Mouse (Mus musculus) MEL-GATA-1-ER (cell line): ENCODE measurements at regions not wholly inside any gene's neighbourhood (a gene's known extent, or its start where the extent isn't known, plus 50 kb on each side); places are given as distances from the start of the nearest gene placed in this dataset.

Experiments used
- DNase-seq: peaks from one replicate; pipeline ENCODE4 v3.0.0-alpha.2; 2012; ENCODE audit warnings: low read depth; ENCODE audit errors: extremely low read depth

- DNase-seq, result no peak
These were observed 106.3 kb downstream of the Btg1 start for GRCm38 (mm10) chr10:96723071-96723470.

- DNase-seq, result no peak
These were observed 107.8 kb downstream of the Btg1 start for GRCm38 (mm10) chr10:96724436-96725175.

GRCm38 (mm10) chr10:96726801-96727780, 110.3 kb downstream of the Btg1 start:
- no peak for DNase-seq

- DNase-seq, result no peak
These were observed 116.8 kb downstream of the Btg1 start for GRCm38 (mm10) chr10:96733581-96733980.

GRCm38 (mm10) chr10:96735146-96735545, 118.3 kb downstream of the Btg1 start:
- DNase-seq, result no peak

GRCm38 (mm10) chr10:96735885-96736628, 119.3 kb downstream of the Btg1 start:
- DNase-seq, result no peak

- DNase-seq, result no peak
These were observed 121.2 kb downstream of the Btg1 start for GRCm38 (mm10) chr10:96737972-96738371.

GRCm38 (mm10) chr10:96738606-96739005, 121.8 kb downstream of the Btg1 start:
- DNase-seq, result no peak

- no peak for DNase-seq
These were observed 127.5 kb downstream of the Btg1 start for GRCm38 (mm10) chr10:96744167-96744777.

GRCm38 (mm10) chr10:96747015-96747663, 130.3 kb downstream of the Btg1 start:
- no peak for DNase-seq

GRCm38 (mm10) chr10:96750861-96751260, 134.1 kb downstream of the Btg1 start:
- DNase-seq, result no peak

- DNase-seq, result peak; percentile 5
These were observed 134.9 kb downstream of the Btg1 start for GRCm38 (mm10) chr10:96751580-96752264.

- DNase-seq, result no peak
These were observed 135.7 kb downstream of the Btg1 start for GRCm38 (mm10) chr10:96752531-96752930.

- DNase-seq, result no peak
These were observed 136.7 kb downstream of the Btg1 start for GRCm38 (mm10) chr10:96753521-96753920.

- no peak for DNase-seq
These were observed 138.9 kb downstream of the Btg1 start for GRCm38 (mm10) chr10:96755674-96756073.

- DNase-seq, result no peak
These were observed 139.7 kb downstream of the Btg1 start for GRCm38 (mm10) chr10:96756355-96757084.

- DNase-seq, result no peak
These were observed 140.5 kb downstream of the Btg1 start for GRCm38 (mm10) chr10:96757311-96757710.

- no peak for DNase-seq
These were observed 144.8 kb downstream of the Btg1 start for GRCm38 (mm10) chr10:96761601-96762000.

GRCm38 (mm10) chr10:96765626-96766025, 148.8 kb downstream of the Btg1 start:
- DNase-seq, result no peak
